ENCODE assay signal across 8 mouse cellular contexts in genomic region chr15:102721980-102722475, GRCm38 (mm10). TPM values are rescaled to one million over a fixed set of nuclear protein-coding genes. Genes with fewer than 3 reads are reported as not detected.
DNase-seq lines count a peak whose midpoint lies in the region; ATAC-seq lines count a peak whose summit lies in the region.

TSS of gene Calcoco1 (minus strand) at chr15:102722178.

- ATAC-seq in erythroblast, adult 5-6 weeks (replicated peaks; ENCODE audit: low FRiP score, poor library complexity, severe bottlenecking), result peak; percentile 97
- ATAC-seq in kidney, embryonic 15.5 days (replicated peaks; ENCODE audit: low FRiP score), result peak; percentile 99
- ATAC-seq in monocyte, adult 5-6 weeks (replicated peaks; ENCODE audit: insufficient number of reproducible peaks, low FRiP score, low TSS enrichment, poor library complexity, severe bottlenecking), result peak; percentile 99

- no peaks in the 10 kb centered on the region for H3K27me3 ChIP-seq in heart, embryonic 10.5 days (ENCODE audit: insufficient read depth, poor library complexity, severe bottlenecking)
- H3K27me3 ChIP-seq in kidney, embryonic 15.5 days, result no peaks in the 10 kb centered on the region

- H3K4me1 ChIP-seq in heart, embryonic 10.5 days, result peaks cover 15% of the 10 kb centered on the region
- H3K4me1 ChIP-seq in kidney, embryonic 15.5 days, result peaks cover 14% of the 10 kb centered on the region

- H3K9ac ChIP-seq in kidney, embryonic 15.5 days, result peak within 1 kb of the TSS; percentile 64

- WGBS in heart, embryonic 10.5 days, result 1% methylated on average over 27 of the region's 27 CpGs
- under 1% methylated on average over 27 of the region's 27 CpGs for WGBS in kidney, embryonic 15.5 days

- peak within 1 kb of the TSS; percentile 81 for H3K4me3 ChIP-seq in heart, embryonic 10.5 days
- H3K4me3 ChIP-seq in kidney, embryonic 15.5 days (replicated peaks), result peak within 1 kb of the TSS; percentile 83

- peak within 1 kb of the TSS; percentile 86 for H3K27ac ChIP-seq in heart, embryonic 10.5 days
- H3K27ac ChIP-seq in kidney, embryonic 15.5 days, result peak within 1 kb of the TSS; percentile 84

- no peaks in the 10 kb centered on the region for H3K9me3 ChIP-seq in heart, embryonic 10.5 days
- no peaks in the 10 kb centered on the region for H3K9me3 ChIP-seq in kidney, embryonic 15.5 days (replicated peaks)

- H3K36me3 ChIP-seq in heart, embryonic 10.5 days, result peaks cover 20% of the 10 kb centered on the region
- H3K36me3 ChIP-seq in kidney, embryonic 15.5 days, result peaks cover 21% of the 10 kb centered on the region

- peak within 1 kb of the TSS; percentile 68 for H3K4me2 ChIP-seq in kidney, embryonic 15.5 days

- peak; percentile 94 to 97 for DNase-seq in B cell, adult 2 months
- DNase-seq in brain, adult 2 months (ENCODE audit: low read depth, low spot score), result peak; percentile 99
- DNase-seq in heart, embryonic 10.5 days (ENCODE audit: low spot score), result peak; percentile 100
- DNase-seq in liver, result peak; percentile 98
- peak; percentile 95 to 98 for DNase-seq in spleen, postnatal 4 days (ENCODE audit: low spot score in 2 of 2)

RNA-seq across cellular contexts. Expression of gene Calcoco1, which starts in this region (rescaled TPM):
- total RNA-seq in erythroblast, adult 5-6 weeks (2015; ENCODE audit: low replicate concordance), result 122 and 194 TPM in 2 replicates
- 216 and 452 TPM in 2 replicates for total RNA-seq in erythroblast, adult 5-6 weeks (2017; ENCODE audit: low replicate concordance)
- 34.2 and 39.2 TPM in 2 replicates for polyA plus RNA-seq in heart, embryonic 10.5 days (2016; fragmentation: Nextera tagmentation; extraction: Ambion mirVana)
- 47.0 and 51.4 TPM in 2 replicates for polyA plus RNA-seq in kidney, embryonic 15.5 days (2015; fragmentation: Nextera tagmentation; extraction: Ambion mirVana)
- total RNA-seq in monocyte, adult 5-6 weeks (2017), result 34.7 to 46.4 TPM (median 44.7 TPM) in 3 replicates

Comparison
In these comparisons a context has a peak if more than half of its experiments do, and no peak if none do; other contexts are left out.
1. Peak in every context shown above with its lines: DNase-seq, ATAC-seq, H3K4me3 ChIP-seq and H3K27ac ChIP-seq.